Mouse (Mus musculus): ENCODE measurements around the gene Grb10.

The Grb10 gene

DNA sequence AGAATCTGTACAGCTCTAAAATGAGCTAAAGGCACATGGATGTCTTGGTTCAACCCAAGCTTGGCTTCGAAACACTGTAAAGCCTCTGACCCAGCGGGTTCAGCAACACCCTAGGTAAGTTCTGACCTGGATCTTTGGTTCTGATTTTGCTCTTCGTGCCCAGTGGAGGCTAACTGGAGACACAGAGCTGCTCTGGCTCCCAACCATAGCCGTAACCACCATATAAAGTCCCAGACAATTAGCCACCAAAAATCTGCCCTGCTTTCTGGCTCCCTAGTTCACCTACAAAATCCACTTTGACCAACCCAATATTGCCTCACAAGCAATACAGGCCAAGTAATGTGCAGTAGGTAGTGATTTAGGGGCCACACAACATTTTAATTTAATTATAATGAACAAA is 3.7 kb downstream of the Grb10 start:
- in situ Hi-C loops (cut with MseI, MboI), result loop anchor here in 1 of 2 experiments (25.0 kb wide), 1 partner anchor 253 kb away; no protein-coding TSS in a partner anchor

DNA sequence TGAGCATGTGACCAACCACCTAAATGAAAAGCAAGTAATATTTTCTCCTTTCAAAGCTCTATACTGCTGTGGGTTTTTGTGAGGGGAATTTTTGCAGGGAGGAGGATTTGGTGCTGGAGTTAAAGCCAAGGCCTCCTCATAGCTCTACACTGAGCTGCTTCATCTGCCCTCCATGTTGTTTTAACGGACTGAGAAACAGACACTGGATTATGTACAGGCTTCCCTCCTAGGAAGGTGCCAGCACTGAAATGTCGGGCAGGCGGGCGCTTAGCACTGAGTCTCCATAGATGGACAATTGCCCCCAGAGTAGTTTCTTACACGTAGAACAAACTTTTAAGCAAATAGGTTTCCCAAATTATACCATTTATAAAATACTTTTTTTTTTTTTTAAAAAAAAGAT is 4.1 kb downstream of the Grb10 start:
- in situ Hi-C loops (cut with MseI, MboI), result loop anchor here in 1 of 2 experiments (25.0 kb wide), 1 partner anchor 253 kb away; no protein-coding TSS in a partner anchor

DNA sequence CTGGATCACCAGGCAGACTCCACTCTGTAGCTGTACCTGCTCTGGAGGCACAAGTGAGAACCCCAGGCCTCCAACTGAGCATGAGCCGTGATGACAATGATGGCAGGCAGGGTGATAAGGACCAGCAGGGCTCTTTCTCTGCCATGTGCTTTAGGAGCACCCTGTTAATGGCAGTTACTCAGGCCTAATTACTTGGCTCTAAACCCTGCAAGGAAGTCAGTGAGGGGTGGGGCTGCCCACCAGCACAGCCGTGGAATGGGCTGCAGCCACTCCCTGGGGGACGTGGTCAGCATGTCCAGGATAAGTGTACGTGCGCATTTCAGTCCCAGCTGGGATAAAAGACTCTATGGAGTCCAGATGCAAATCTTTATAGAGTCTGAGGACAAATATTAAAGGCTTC is 5.7 kb downstream of the Grb10 start:
- in situ Hi-C loops (cut with MseI, MboI), result loop anchor here in 1 of 2 experiments (25.0 kb wide), 1 partner anchor 254 kb away; no protein-coding TSS in a partner anchor

DNA sequence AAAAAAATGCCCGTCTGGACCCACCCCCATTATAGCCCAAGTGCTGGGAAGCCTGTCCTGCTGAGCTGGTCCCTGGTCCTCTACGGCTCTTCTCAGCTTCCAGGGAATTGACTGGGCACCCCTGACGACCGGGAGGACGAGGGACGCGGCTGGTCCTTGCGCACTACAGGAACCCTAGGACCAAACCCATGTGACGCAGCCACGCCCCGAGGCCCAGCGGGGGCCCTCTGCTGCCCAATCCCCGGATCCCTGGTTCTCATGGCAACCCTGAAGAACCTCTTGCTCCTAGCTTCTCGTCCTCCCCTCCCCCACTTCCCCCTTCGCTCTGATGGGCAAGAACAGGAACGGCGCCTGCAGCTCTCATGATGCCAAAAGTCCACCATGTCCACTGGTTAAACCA is 11.8 kb downstream of the Grb10 start:
- in situ Hi-C loops (cut with MseI, MboI), result loop anchor here (10.0 to 25.0 kb wide), 2 partner anchors 261 to 268 kb away; no protein-coding TSS in a partner anchor

DNA sequence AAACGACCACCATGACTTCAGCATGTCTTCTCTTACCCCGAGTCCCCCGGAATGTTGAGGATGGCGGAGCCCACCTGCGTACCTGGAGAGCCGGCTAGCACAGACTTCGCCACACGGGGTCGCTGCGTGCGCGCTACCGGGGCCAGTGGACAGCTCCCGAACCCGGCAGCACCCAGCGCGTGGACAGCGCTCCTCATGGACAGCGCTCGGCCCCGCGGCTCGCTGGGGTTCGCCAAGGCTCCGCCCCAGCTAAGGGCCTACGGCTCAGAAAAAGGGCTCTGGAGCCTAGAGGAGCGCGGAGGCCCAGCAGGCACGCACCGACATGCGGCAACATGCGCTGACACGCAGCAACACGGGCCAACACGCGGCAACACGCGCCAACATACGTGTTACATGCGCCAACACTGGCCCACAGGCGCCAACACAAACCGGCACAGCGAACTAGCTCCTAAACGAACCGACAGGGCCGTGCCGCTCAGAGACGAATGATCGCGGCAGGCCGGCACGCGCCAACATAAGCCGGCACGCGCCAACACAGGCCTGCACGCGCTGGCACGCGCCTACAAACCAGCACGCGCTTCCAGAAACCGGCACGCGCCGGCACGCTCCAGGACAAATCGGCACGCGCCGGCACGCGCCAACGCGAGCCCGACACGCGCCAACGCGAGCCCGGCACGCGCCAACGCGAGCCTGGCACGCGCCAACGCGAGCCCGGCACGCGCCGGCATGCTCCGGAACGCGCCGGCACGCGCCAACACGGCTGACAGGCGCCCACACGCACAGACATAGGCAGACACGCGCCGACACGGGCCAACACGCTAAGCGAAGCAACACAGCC is 12.5 kb downstream of the Grb10 start:
- in situ Hi-C loops (cut with MseI, MboI), result loop anchor here (10.0 to 25.0 kb wide), 2 partner anchors 261 to 269 kb away; no protein-coding TSS in a partner anchor

DNA sequence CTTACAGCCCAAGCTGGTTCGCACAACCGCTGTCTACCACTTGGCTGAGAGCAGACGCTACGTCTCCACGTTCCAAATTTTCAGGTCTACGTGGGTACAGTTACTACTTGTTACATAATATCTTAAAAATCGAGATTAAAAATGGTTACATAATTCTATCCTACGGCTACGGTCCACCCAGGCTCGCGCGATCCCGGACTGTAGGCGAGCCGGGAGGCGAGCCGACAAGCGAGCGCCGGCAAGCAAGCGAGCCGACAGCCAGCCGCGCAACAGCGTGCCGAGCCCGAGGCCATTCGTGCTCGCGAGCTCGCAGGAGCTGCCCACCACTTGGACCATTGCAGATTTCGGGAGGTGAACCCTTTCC is 13.1 kb downstream of the Grb10 start:
- in situ Hi-C loops (cut with MseI, MboI), result loop anchor here (10.0 to 25.0 kb wide), 2 partner anchors 262 to 269 kb away; no protein-coding TSS in a partner anchor

DNA sequence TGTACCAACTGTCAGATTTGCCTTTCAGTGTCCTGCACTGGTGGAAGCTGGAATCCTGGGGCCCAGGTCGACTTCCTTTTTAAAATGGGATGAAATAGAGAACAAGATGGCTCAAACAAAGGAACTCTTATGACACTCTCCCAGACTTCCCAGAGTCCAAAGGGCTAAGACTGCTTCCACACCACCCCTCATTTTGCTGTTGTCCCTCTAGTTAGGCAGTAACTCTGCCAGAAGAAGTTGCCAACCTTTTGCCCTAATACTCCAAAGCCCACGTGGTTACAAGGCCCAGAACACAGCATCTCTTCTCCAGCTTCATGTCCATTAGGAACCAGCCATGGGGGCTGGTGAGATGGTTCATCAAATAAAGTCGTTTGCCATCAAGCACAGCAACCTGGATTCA is 15.4 kb downstream of the Grb10 start:
- in situ Hi-C loops (cut with MseI, MboI), result loop anchor here in 1 of 2 experiments (10.0 kb wide), 1 partner anchor 272 kb away; no protein-coding TSS in a partner anchor

DNA sequence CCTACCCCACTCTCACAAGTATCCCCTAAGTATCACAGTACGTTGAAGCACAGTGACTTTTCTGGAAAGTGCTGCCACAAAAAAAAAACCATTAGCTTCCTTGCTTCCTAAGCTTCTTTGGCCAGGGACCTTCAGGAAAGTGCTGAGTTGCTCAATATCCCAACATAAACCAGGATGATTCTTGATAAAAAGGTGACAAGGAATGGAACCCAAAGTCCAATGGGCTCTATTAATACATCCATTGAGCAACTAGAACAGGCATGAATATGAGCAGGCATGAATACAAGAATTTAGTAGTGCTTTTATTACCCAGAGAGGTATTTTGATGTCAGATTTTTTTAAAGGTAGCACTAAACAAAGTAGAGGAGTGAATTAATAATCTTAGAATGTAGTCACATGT is 18.8 kb downstream of the Grb10 start:
- in situ Hi-C loops (cut with MseI, MboI), result loop anchor here in 1 of 2 experiments (10.0 kb wide), 1 partner anchor 275 kb away; no protein-coding TSS in a partner anchor

DNA sequence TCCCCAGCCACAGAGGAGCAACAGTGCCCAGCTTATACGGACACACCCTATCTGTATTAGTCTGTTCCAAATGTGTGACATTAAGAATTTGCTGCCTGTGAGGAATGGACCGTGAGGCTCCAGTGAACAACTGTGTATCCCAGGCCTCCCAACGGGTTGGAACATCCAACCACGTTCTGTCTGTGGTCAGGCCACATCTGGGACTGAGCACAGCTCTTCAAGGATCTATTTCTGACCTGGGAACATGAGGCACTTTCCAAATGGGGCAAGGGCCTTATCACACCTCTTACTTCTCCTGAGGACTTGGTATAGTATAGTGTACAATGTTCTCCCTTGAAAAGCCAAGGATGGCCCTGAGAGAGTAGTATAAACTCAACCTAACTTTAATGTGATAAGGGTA is 19.9 kb downstream of the Grb10 start:
- in situ Hi-C loops (cut with MseI, MboI), result no loop called here

DNA sequence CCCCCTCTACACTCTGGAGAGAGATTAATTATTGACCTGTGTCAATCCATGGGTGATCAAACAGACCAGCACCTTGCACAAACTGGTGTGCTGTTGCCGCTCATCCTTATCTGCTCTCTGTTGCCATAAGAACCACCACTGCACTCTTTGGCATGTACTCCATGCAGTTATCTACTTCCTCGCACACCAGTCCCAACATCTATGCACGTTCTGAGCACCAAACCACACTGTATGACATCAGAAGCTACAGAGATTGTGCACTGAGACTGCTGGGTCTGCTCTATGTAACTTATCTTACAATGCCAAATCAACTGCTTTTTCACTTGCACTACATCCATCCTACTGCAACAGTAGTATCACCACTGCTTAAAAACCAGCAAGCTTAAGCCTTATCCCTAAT is 28.4 kb downstream of the Grb10 start:
- in situ Hi-C loops (cut with MseI, MboI), result no loop called here

DNA sequence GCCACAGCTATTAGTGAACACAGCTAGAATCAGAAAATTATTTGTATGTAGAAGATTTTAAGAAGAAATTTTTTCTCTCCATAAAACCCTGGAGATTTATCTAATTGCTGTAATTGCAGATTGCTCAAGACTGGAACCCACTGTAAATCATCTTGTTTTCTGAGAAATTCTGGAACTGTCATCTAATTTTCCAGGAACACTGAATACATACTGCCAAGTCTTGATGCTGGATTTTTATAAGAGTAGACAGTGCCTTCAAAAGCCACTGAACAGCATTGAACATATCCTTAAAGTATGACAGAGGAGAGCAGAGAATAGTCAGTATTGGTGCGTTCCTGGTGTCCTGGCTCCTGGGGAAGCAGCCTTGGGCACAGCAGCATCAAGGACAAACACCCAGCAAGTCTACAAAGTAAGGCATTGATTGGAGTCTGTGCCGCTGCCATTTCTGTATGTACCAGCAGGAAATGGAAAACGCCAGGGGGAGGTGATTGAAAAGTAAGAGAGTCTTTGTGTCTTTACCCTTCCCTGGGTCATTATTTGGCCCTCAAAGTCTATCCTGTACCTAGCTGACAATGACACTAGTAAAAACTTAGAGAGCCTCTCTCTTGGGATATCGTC is 38.1 kb downstream of the Grb10 start:
- in situ Hi-C loops (cut with MseI, MboI), result no loop called here

DNA sequence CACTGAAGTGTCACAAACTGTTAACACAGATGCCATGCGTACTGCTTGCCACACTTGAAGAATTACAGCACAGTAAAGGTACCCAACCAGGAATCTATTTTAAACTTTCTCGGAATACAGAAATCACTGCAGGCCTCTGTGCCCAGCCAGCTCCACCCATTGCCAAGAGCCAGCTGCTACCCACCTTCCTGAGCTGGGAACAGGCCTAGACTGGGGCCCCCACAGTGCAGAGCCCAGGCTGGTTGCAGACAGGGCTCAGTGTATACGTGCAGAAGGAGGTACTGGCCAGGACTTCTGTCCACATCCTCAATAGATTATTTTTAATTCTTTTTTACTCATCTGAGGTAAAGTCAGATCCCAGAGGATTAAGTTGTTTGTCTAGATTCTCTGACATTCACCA is 39.6 kb downstream of the Grb10 start:
- in situ Hi-C loops (cut with MseI, MboI), result loop anchor here in 1 of 2 experiments (25.0 kb wide), 1 partner anchor 512 kb away; no protein-coding TSS in a partner anchor

DNA sequence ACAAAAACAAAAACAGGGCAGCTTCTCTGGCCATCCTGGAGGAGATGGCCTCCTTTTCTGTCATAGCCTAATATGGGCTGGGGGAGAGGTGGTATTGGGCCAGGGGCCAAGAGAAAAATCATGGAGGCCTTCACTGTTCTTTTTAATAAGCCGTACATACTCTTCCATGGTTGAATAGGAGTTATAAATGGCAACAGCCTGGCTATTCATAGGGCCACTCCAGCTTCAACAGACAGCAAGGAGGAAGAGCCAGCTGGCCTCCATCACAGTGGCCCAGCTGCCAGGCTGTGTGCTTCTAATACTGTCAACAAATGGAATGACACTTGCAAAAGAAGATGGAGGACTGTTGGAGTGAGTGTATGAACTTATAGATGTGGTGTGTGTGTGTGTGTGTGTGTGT is 41.4 kb downstream of the Grb10 start:
- in situ Hi-C loops (cut with MseI, MboI), result loop anchor here in 1 of 2 experiments (25.0 kb wide), 1 partner anchor 510 kb away; no protein-coding TSS in a partner anchor

DNA sequence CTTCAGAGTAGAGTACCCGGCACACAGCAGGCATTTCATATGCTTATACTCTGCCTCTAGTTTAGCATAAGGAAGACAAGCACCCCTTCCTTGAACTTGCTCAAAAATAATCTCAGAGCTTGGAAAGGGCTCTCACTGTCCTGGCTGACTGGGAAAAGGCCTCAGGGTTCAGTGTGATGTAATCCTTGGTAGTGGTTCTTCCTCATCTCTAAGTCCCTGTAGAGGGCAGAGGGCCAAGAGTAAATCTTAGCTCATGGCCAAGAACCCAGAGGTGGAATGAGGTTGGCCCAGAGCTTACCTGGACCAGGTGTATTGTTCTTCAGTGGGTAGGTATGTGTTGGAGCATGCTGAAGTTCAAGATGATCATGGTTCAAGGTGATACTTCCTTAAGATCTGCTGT is 43.1 kb downstream of the Grb10 start:
- in situ Hi-C loops (cut with MseI, MboI), result loop anchor here in 1 of 2 experiments (25.0 kb wide), 1 partner anchor 508 kb away; no protein-coding TSS in a partner anchor

DNA sequence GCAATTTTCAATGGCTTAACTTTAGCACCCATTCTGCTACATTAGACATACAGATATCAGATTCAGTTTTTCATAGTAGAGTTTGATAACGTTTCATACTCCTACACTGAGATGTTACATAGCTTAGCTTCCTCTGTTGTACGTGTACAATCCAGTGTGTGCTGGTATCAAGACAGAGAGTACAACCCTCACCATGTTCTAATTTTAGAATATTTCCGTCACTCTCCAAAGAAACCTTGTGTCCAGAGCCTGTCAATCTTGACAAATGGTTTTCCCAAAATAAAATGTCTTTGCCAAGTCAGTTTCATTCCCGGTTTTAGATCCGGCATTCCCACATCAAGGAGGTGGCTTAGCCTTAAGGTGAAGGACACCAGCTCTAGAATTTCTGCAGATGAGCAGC is 44.7 kb downstream of the Grb10 start:
- in situ Hi-C loops (cut with MseI, MboI), result loop anchor here in 1 of 2 experiments (25.0 kb wide), 1 partner anchor 507 kb away; no protein-coding TSS in a partner anchor

DNA sequence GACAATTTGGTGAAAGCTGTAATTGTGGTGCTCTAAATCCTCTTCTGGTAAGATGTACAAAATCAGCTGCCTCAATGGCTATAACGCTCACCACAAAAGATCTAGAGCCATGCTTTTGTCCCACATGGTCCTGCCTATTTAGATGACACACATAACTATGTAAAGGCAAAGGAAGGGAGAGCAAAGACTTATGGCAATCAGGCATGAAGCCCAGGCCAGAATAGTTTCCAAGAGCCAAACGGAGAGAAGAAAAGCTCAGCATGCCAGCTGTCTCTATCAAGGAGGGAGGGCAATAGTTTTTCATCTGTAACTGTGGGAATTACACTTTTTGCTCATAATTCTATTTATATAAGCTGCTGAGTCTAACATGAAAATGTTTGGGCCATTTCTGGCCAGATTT is 45.3 kb downstream of the Grb10 start:
- in situ Hi-C loops (cut with MseI, MboI), result loop anchor here in 1 of 2 experiments (25.0 kb wide), 1 partner anchor 506 kb away; no protein-coding TSS in a partner anchor

DNA sequence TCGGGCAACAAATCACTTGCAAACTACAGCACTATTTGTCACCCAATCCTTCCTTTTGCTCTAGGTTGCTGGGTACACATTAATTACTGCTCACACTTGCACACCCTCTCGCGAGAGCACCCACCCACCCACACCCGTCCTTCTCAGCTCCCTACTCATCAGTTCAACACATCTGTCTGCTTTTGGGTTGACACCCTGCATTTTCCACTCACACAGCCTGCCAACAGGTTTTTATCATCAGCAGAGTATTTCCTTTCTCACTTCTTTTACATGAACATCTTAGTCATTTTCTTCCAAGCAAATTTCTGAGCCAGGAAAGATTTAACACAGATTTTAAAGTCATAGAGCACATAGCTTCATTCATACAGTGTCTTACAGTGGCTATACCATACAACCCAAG is 48.6 kb downstream of the Grb10 start:
- in situ Hi-C loops (cut with MseI, MboI), result loop anchor here in 1 of 2 experiments (25.0 kb wide), 1 partner anchor 503 kb away; no protein-coding TSS in a partner anchor

DNA sequence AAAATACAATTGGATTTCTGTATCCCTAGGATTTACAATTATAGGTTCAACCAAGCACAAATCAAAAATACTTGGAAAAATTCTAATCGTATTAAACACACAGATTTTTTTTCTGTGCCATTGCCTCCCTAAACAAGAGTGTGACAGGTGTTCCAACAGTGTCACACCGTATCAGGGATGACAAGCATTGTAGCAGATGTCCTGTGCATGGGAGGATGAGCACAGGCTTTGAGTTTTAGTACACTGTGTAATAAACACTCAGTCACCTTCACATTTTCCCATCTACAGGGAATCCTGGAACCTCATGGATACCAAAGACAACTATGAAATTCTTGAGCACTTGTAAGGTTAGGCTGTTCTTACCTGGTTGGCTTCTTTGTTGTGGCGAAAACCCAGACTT is 51.2 kb downstream of the Grb10 start:
- in situ Hi-C loops (cut with MseI, MboI), result loop anchor here in 1 of 2 experiments (25.0 kb wide), 1 partner anchor 500 kb away; no protein-coding TSS in a partner anchor

DNA sequence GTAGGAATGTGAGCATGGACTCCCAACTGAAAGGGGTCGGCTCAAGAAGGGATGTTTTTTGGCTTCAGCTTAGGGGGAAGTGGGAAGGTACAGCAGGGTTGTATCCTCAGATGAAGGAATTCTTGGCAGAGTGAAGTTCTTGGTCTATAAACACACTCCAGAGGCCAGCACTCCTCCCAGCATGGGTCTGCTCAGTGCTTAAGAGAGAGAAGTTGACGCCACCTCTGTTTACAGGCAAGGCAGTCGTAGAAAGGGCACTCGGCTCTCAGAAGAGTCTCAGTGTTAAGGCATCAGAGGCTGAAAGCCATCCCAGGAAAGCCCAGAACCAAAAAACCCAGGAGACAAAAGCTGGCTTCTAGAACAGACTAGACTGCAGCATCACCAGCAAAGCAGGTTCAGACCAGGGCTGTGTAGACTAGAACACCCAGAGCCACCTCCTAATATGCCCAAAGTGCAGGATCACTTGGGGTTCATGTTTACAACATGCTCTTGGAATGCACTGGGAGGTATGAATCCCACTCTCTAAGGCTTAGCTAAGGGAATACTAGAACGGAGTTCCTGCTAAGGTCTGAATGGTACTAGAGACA is 59.8 kb downstream of the Grb10 start:
- in situ Hi-C loops (cut with MseI, MboI), result loop anchor here in 1 of 2 experiments (25.0 kb wide), 1 partner anchor 491 kb away; no protein-coding TSS in a partner anchor

DNA sequence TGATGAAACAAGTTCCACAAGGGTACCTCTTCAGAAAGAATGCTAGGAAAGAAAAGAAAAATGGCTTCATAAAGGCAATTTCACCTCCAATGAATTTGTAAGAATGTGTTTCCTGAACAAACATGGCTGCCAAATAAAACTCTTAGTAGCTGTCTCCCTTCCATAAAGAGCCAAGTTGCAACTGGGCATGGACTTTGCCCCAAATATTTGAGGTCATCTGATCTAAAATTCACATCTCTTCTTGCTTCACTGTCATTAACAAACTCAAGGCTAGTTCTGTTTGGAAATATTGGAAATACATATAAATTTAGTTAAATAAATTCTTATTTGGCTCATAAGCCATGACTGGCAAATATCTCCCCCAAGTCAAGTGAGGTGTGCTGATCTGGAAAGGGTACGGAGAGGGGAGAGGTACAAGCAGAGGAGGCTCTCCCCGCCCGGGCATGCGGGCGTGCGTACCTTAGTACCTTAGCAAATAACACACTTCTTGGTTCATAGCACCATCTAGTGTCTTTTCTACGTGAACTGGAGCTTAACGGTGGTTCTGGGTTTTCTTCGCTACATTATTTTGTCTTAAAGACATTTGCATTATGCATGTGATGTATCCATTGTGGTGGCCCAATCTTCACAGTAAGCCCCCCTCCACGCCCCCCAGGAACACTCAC is 63.8 kb downstream of the Grb10 start:
- in situ Hi-C loops (cut with MseI, MboI), result loop anchor here (5.0 to 25.0 kb wide), 3 partner anchors 157 to 487 kb away; no protein-coding TSS in a partner anchor
